Mouse (Mus musculus): ENCODE data around the gene Msl1.

Msl1 gene

DNA sequence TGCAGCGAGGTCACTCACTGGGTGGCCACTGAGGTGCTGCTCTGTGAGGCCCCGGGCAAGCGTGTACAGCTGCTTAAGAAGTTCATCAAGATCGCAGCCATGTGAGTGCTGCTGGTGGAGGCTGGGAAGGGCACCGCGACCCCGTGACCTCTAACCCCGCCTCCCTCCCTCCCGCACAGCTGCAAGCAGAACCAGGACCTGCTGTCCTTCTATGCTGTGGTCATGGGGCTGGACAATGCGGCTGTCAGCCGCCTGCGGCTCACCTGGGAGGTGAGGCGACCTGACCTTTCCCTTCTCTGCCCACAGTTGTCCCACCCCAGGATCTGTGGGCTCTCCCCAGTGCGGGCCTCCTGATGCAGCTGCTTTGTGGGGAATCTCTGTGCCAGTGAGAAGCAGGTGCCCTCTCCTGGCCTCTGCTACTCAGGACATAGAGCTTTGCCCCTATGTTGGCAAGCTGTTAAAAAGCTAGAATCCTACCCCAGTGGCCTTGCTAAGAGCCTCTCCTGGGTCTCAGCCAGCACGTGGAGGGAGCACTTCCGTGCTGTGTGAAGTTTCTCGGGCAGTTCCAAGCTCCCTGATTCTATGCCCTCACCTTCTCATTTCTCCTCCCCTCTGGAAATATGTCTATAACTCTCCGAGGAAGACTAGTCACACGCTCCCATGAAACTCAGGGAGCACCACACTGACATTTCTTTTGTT lies 54.0 kb downstream of the Msl1 start:
- DNase-seq = no peak

DNA sequence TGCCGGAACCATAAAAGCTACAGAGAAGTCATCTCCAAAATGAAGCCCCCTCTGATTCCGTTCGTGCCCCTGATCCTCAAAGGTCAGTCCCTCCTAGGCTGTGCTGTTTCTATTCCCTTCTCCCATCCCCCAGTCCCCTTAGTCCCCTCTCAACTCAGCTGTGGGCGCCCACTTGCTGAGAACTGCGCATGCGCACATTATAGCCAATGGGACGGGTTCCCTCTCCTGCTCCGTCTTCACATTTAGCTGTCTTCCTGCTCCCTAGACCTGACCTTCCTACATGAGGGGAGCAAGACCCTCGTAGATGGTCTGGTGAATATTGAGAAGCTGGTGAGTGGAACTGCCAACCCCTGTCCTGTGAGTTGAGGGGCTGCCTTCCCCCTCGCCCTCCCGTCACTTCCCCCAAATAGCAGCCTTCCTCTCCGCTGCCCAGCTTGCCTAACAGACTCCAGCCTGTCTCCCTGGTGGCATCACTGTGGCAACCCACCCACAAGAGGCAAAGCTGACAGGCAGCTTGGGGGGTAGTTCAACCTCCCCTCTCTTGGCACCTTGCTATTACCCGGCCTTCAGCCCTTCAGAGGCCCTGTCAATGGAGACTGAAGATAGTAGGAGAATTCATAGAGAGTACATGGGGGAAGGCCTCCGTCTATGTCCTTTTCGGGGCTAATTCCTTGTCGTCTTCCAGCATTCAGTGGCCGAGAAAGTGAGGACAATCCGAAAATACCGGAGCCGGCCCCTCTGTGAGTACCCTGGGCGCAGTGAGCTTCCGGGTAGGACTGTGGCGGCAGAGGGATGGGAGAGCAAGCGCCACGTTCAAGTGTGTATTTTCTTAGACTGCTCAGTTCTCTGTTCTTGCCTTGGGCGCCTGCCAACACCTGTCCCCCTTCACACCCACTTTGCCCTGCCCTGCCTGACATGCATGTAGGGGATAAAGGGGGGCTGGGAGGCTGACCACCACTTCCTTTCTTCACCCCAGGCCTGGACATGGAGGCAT lies 55.1 kb downstream of the Msl1 start:
- DNase-seq = no peak

DNA sequence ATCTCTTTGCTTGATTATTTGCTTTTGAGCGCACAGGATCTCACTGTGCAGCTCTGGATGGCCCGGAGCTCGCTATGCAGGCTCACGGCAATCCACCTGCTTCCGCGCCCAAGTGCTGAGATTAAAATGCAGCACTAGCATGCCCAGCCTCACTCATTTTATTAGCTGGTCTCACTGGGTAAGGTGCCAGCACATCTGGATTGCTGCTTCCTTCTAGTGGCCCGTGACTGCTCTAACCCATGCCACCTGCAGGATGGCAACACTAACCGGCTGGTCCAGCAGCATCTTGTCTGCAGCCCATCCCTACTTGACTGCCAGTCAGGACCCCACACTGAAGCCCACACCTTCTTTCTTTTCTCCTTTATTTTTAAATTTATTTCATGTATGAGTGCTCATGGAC lies 58.8 kb downstream of the Msl1 start:
- DNase-seq = no peak

DNA sequence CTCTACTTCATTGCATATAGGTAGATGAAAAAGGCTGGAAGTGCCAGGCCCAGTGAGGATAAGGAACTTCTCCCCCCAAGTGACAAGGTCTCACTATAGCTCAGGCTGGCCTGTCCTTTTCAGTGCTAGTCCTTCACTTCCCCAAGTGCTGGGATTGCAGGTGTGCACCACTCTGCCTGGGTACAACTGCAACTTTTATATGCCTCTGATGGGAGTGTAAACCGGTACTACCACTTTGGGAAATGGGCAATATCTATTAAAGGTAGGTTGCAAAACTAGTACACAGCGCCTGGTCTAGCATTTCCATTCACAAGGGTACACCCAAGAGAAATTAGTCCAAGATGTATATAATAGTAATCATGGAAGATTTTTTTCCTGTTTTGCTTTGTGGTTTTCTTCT lies 59.3 kb downstream of the Msl1 start:
- no peak for DNase-seq
